Mouse (Mus musculus): ENCODE results near the gene Lcp1. TPM values are rescaled to one million over a fixed set of nuclear protein-coding genes. Genes with fewer than 3 reads are reported as not detected.

Lcp1 gene
- total and polyA plus RNA-seq, 2 experiments from 2014 or later, result 11.2 to 11.3 TPM

DNA sequence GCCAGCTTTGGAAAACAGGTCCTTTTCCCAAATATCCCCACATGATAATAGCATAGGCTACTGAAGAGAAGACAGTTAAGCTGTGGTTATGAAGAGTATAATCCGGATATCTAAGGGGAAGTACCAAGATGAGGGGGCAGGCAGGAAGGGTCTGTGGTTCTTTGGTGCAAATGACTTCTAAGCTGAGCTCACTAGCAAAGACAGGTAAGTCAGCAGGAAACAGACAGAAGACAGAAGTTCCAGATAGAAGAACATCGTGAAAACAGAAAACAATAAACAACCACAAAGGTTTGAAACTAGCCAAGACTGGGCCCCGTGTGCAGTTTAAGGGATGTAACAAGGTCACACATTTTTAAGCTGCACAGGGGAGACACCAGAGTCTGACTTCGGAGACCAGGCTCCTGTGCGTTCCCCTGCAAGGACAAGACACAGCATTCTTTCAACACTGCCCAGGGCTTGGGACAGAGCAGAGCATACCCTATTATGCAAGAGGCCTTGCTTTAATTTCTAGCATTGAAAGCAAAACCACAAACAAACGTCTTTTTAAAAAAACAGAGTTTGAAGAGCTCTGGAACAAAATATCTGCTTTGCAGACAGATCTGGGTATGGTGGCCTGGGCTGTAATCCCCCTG is 96.7 kb downstream of the Lcp1 start:
- ATAC-seq (ENCODE audit: insufficient read depth, low read depth) (no peak), DNase-seq (ENCODE audit: low spot score) (no peak)
- H3K9ac ChIP-seq (replicated peaks; ENCODE audit: low read depth, low read length), result no peak overlapping the region
- 0 out of 2 replicates have a peak, but pooled peaks cover 3% of the 10 kb centered on the region for H3K36me3 ChIP-seq (replicated peaks; ENCODE audit: control insufficient read depth, insufficient read depth, low read length)
- no peak overlapping the region for H3K4me2 ChIP-seq (ENCODE audit: low read depth, low read length)
- H3K9me3 ChIP-seq (replicated peaks; ENCODE audit: control insufficient read depth, low read length), result no peaks in the 10 kb centered on the region
- H3K4me3 ChIP-seq (ENCODE audit: low read depth, low read length), result no peak overlapping the region
- TF ChIP-seq CTCF (IDR thresholded peaks at IDR 0.05; ENCODE audit: low read depth), result no peak
- no peak for TF ChIP-seq EP300 (IDR thresholded peaks at IDR 0.05; ENCODE audit: low read depth)
- H3K4me1 ChIP-seq (ENCODE audit: control insufficient read depth, insufficient read depth), result no peaks in the 10 kb centered on the region
- H3K27me3 ChIP-seq (ENCODE audit: control insufficient read depth, insufficient read depth, low read length), result no peaks in the 10 kb centered on the region
- H3K27ac ChIP-seq (ENCODE audit: low read depth), result no peak overlapping the region
- WGBS, result 57% methylated on average over 6 of the region's 6 CpGs

GRCm38 (mm10) chr14:75229834-75230233 is 98.9 kb downstream of the Lcp1 start:
- Histone ChIP-seq H3K4me1 (ENCODE audit: control insufficient read depth, insufficient read depth) (no peaks in the 10 kb centered on the region), H3K9me3 (replicated peaks; ENCODE audit: control insufficient read depth, low read length) (no peaks in the 10 kb centered on the region), H3K27ac (ENCODE audit: low read depth) (no peak overlapping the region), H3K4me3 (ENCODE audit: low read depth, low read length) (no peak overlapping the region), H3K27me3 (ENCODE audit: control insufficient read depth, insufficient read depth, low read length) (no peaks in the 10 kb centered on the region), H3K9ac (replicated peaks; ENCODE audit: low read depth, low read length) (no peak overlapping the region), H3K4me2 (ENCODE audit: low read depth, low read length) (no peak overlapping the region), H3K36me3 (replicated peaks; ENCODE audit: control insufficient read depth, insufficient read depth, low read length) (0 out of 2 replicates have a peak, but pooled peaks cover 3% of the 10 kb centered on the region)
- TF ChIP-seq EP300 (IDR thresholded peaks at IDR 0.05; ENCODE audit: low read depth) (no peak), CTCF (IDR thresholded peaks at IDR 0.05; ENCODE audit: low read depth) (peak; percentile 50)
- no peak for ATAC-seq (ENCODE audit: insufficient read depth, low read depth)
- DNase-seq (ENCODE audit: low spot score), result no peak
- 23% methylated on average over 2 of the region's 2 CpGs for WGBS

DNA sequence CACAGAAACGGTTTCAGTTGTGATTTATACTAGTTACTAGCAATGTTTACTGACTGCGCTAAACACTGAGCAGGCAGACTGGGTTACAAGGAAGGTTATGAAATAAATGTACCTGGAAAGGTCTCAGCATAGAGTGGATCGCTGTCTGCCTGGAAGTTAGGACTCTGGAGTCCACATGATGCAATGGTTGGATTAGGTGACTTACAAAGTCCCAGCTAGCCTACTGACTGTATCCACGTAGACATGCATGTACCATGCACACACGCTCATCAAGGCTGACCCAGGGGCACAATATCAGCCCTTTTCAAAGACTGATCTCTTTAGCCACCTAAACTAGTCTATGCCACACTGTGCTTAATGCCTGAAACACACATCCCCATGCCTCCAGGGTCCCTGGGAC is 102.2 kb downstream of the Lcp1 start:
- no peak for DNase-seq (ENCODE audit: low spot score)
- no peak for ATAC-seq (ENCODE audit: insufficient read depth, low read depth)
- H3K27me3 ChIP-seq (ENCODE audit: control insufficient read depth, insufficient read depth, low read length), result no peaks in the 10 kb centered on the region
- no peak overlapping the region for H3K4me3 ChIP-seq (ENCODE audit: low read depth, low read length)
- no peaks in the 10 kb centered on the region for H3K9me3 ChIP-seq (replicated peaks; ENCODE audit: control insufficient read depth, low read length)
- no peak overlapping the region for H3K27ac ChIP-seq (ENCODE audit: low read depth)
- TF ChIP-seq CTCF (IDR thresholded peaks at IDR 0.05; ENCODE audit: low read depth) (no peak), EP300 (IDR thresholded peaks at IDR 0.05; ENCODE audit: low read depth) (no peak)
- H3K36me3 ChIP-seq (replicated peaks; ENCODE audit: control insufficient read depth, insufficient read depth, low read length), result no peaks in the 10 kb centered on the region
- H3K4me1 ChIP-seq (ENCODE audit: control insufficient read depth, insufficient read depth), result no peaks in the 10 kb centered on the region
- 84% methylated on average over 5 of the region's 5 CpGs for WGBS
- H3K9ac ChIP-seq (replicated peaks; ENCODE audit: low read depth, low read length), result no peak overlapping the region
- no peak overlapping the region for H3K4me2 ChIP-seq (ENCODE audit: low read depth, low read length)

DNA sequence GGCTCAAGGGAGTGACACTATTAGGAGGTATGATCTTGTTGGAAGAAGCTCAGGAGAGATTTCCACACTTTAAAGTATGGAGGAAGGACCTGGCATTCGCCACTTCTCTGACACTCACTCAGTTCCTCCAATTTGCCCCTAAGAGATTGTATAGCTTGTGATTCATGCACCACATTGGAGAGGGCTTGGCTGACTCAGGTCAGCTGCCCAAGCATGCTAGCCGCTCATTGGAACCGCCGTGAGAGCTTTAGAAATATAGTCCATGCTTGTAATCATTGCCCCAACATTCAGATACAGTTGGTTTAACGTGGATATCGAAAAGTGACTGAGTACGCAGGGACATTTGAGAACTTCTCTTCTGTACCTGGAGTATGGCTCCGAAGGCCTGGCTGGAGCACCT is 104.7 kb downstream of the Lcp1 start:
- Histone ChIP-seq H3K27ac (ENCODE audit: low read depth) (no peak overlapping the region), H3K4me3 (ENCODE audit: low read depth, low read length) (no peak overlapping the region), H3K27me3 (ENCODE audit: control insufficient read depth, insufficient read depth, low read length) (no peaks in the 10 kb centered on the region), H3K9me3 (replicated peaks; ENCODE audit: control insufficient read depth, low read length) (no peaks in the 10 kb centered on the region), H3K36me3 (replicated peaks; ENCODE audit: control insufficient read depth, insufficient read depth, low read length) (no peaks in the 10 kb centered on the region), H3K4me2 (ENCODE audit: low read depth, low read length) (no peak overlapping the region), H3K4me1 (ENCODE audit: control insufficient read depth, insufficient read depth) (no peaks in the 10 kb centered on the region), H3K9ac (replicated peaks; ENCODE audit: low read depth, low read length) (no peak overlapping the region)
- DNase-seq (ENCODE audit: low spot score) (no peak), ATAC-seq (ENCODE audit: insufficient read depth, low read depth) (no peak)
- TF ChIP-seq EP300 (IDR thresholded peaks at IDR 0.05; ENCODE audit: low read depth), result no peak
- TF ChIP-seq CTCF (IDR thresholded peaks at IDR 0.05; ENCODE audit: low read depth), result no peak
- WGBS, result 84% methylated on average over 8 of the region's 8 CpGs

DNA sequence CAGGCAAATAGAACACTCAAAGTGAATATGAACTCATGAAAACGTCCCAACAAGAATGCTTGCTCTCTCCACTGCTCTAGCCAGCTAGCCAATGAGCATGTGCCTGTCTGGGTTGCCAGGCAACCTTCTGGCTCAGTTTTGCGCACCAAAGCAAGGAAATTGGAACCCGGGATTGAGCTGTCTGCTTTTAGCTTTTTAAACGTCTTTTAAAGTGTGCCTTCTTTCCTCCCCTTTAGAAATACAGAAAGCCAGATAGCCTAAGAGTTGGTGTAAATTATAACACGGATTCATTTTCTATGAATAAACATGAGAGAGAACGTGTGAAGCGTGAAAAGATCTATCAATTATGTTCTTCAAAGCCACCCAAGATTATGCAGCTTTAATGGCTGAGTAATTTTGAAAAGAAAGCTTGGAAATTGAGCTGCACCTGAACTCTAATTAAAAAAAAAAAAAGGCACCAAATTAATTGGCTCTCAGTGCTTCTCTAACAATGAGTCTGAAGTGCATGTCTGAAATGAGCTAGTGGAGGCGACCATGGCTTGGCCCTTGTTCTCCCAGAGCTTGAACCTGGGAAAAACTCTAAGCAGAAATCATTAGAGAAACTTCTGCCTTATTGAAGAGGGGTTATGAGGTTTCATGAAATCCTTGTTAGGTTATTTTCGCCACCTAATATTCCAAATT is 105.2 kb downstream of the Lcp1 start:
- H3K36me3 ChIP-seq (replicated peaks; ENCODE audit: control insufficient read depth, insufficient read depth, low read length), result no peaks in the 10 kb centered on the region
- no peak overlapping the region for H3K4me2 ChIP-seq (ENCODE audit: low read depth, low read length)
- H3K27me3 ChIP-seq (ENCODE audit: control insufficient read depth, insufficient read depth, low read length), result no peaks in the 10 kb centered on the region
- no peak overlapping the region for H3K4me3 ChIP-seq (ENCODE audit: low read depth, low read length)
- no peak overlapping the region for H3K9ac ChIP-seq (replicated peaks; ENCODE audit: low read depth, low read length)
- H3K4me1 ChIP-seq (ENCODE audit: control insufficient read depth, insufficient read depth), result no peaks in the 10 kb centered on the region
- ATAC-seq (ENCODE audit: insufficient read depth, low read depth) (no peak), DNase-seq (ENCODE audit: low spot score) (no peak)
- no peak overlapping the region for H3K27ac ChIP-seq (ENCODE audit: low read depth)
- 67% methylated on average over 9 of the region's 9 CpGs for WGBS
- TF ChIP-seq CTCF (IDR thresholded peaks at IDR 0.05; ENCODE audit: low read depth) (no peak), EP300 (IDR thresholded peaks at IDR 0.05; ENCODE audit: low read depth) (no peak)
- no peaks in the 10 kb centered on the region for H3K9me3 ChIP-seq (replicated peaks; ENCODE audit: control insufficient read depth, low read length)

All from heart, postnatal 0 days (tissue).